Mouse (Mus musculus) midbrain, embryonic 13.5 days (tissue): Measurements from ENCODE around the gene Spock2. TPM values are rescaled to one million over a fixed set of nuclear protein-coding genes. Genes with fewer than 3 reads are reported as not detected.
A peak's percentile ranks its signal among the peaks of the same experiment; 100 is the strongest.

Source experiments
- ATAC-seq: fragments of 200-750 bp; cut with Nextera tagmentation; 2 replicates; pipeline ENCODE4 v1.8.0; 2017; ENCODE audit warnings: mild to moderate bottlenecking, moderate TSS enrichment, moderate library complexity
- H3K27ac ChIP-seq: fragments of 300-500 bp; sonication (generic); 2 replicates; pipeline ENCODE4 v1.5.1; 2015; ENCODE audit warnings: inconsistent platforms, mild to moderate bottlenecking, moderate library complexity
- H3K27me3 ChIP-seq: fragments of 300-500 bp; sonication (generic); 2 replicates; pipeline ENCODE4 v1.6.1; 2015; ENCODE audit warnings: mild to moderate bottlenecking, inconsistent platforms
- H3K36me3 ChIP-seq: fragments of 300-500 bp; sonication (generic); 2 replicates; pipeline ENCODE4 v1.6.1; 2015; ENCODE audit warnings: mild to moderate bottlenecking, inconsistent platforms
- H3K4me1 ChIP-seq: fragments of 300-500 bp; sonication (generic); replicated peaks from 2 replicates; pipeline ENCODE4 v1.6.1; 2015; ENCODE audit warnings: inconsistent platforms
- H3K4me2 ChIP-seq: fragments of 300-500 bp; sonication (generic); replicated peaks from 2 replicates; pipeline ENCODE4 v1.6.1; 2015; ENCODE audit warnings: moderate library complexity, mild to moderate bottlenecking, inconsistent platforms
- H3K4me3 ChIP-seq: fragments of 300-500 bp; sonication (generic); replicated peaks from 2 replicates; pipeline ENCODE4 v1.5.1; 2015; ENCODE audit warnings: mild to moderate bottlenecking, inconsistent platforms
- H3K9ac ChIP-seq: fragments of 300-500 bp; sonication (generic); replicated peaks from 2 replicates; pipeline ENCODE4 v1.6.1; 2015; ENCODE audit warnings: mild to moderate bottlenecking, inconsistent platforms
- H3K9me3 ChIP-seq: fragments of 300-500 bp; sonication (generic); 2 replicates; pipeline ENCODE4 v1.6.1; 2016; ENCODE audit warnings: mild to moderate bottlenecking, inconsistent platforms
- WGBS: fragments of 180-500 bp; shearing (Covaris S2); methylation state at CpG from one replicate; pipeline ENCODE4 v1.1.7; 2015; 5-methylcytosine and 5-hydroxymethylcytosine counted together
- polyA plus RNA-seq: library from polyadenylated mRNA; unstranded; fragments of >200 nt; fragmentation: Nextera tagmentation; extraction: Ambion mirVana; gene quantifications from 2 replicates; pipeline ENCODE4 v1.2.1, GENCODE M21; 2015

Gene Spock2
- polyA plus RNA-seq, 1 experiment from 2014 or later: 51.8 TPM

GRCm38 (mm10) chr10:60084065-60084464, 22.0 kb upstream of the Spock2 start:
- no peak overlapping the region for H3K4me2 ChIP-seq
- no peak overlapping the region for H3K4me3 ChIP-seq
- H3K9ac ChIP-seq: no peak overlapping the region
- WGBS: 87% methylated on average over 4 of the region's 4 CpGs
- no peaks in the 10 kb centered on the region for H3K27me3 ChIP-seq
- no peaks in the 10 kb centered on the region for H3K9me3 ChIP-seq
- no peaks in the 10 kb centered on the region for H3K36me3 ChIP-seq
- ATAC-seq: no peak
- H3K27ac ChIP-seq: no peak overlapping the region
- H3K4me1 ChIP-seq: peaks cover 10% of the 10 kb centered on the region; the same call in 1 of the 2 replicates

DNA sequence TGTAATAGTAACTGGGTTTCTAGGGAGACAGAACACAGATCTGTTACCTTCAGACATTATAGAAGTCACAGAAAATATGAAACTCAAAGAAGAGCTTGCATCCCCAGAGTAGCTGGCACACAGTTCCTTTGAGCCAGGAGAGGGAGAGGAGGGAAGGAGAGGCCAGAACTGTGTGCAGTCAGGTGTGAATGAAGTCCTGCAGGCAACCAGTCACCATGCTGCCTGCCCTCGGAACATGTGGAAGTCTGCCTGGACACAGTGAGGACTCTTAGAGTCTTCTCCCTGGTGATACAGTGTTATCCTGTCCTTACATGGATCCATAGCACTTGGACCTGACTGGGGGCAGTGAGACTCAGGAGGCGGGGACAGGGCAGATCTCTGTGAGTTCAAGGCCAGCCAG, 13.7 kb upstream of the Spock2 start:
- WGBS: 75% methylated on average over 2 of the region's 2 CpGs

GRCm38 (mm10) chr10:60093751-60094150, 12.3 kb upstream of the Spock2 start:
- ATAC-seq: no peak
- H3K27ac ChIP-seq: no peak overlapping the region
- no peak overlapping the region for H3K9ac ChIP-seq
- WGBS: 77% methylated on average over 2 of the region's 2 CpGs
- H3K9me3 ChIP-seq: no peaks in the 10 kb centered on the region
- no peaks in the 10 kb centered on the region for H3K36me3 ChIP-seq
- H3K4me2 ChIP-seq: no peak overlapping the region
- H3K4me3 ChIP-seq: no peak overlapping the region
- H3K27me3 ChIP-seq: peaks cover 11% of the 10 kb centered on the region; the same call in 1 of the 2 replicates
- H3K4me1 ChIP-seq: peaks cover 12% of the 10 kb centered on the region

More for the DNA sequence above, 13.7 kb upstream of the Spock2 start:
- Histone ChIP-seq H3K4me3 (no peak overlapping the region), H3K27ac (no peak overlapping the region), H3K4me2 (no peak overlapping the region), H3K4me1 (peaks cover 12% of the 10 kb centered on the region), H3K9me3 (no peaks in the 10 kb centered on the region), H3K9ac (no peak overlapping the region), H3K36me3 (no peaks in the 10 kb centered on the region), H3K27me3 (peaks cover 11% of the 10 kb centered on the region; the same call in 1 of the 2 replicates)
- ATAC-seq: no peak

- WGBS: 93% methylated on average over 2 of the region's 2 CpGs
- Histone ChIP-seq H3K9me3 (no peaks in the 10 kb centered on the region), H3K4me3 (no peak overlapping the region), H3K9ac (no peak overlapping the region), H3K4me2 (no peak overlapping the region), H3K4me1 (peaks cover 12% of the 10 kb centered on the region), H3K27me3 (peaks cover 11% of the 10 kb centered on the region; the same call in 1 of the 2 replicates), H3K36me3 (no peaks in the 10 kb centered on the region), H3K27ac (no peak overlapping the region)
- ATAC-seq: no peak
Measured at GRCm38 (mm10) chr10:60095558-60095957, 10.5 kb upstream of the Spock2 start.

GRCm38 (mm10) chr10:60096302-60096701, 9.7 kb upstream of the Spock2 start:
- Histone ChIP-seq H3K36me3 (no peaks in the 10 kb centered on the region), H3K9ac (no peak overlapping the region), H3K27me3 (peaks cover 11% of the 10 kb centered on the region; the same call in 1 of the 2 replicates), H3K27ac (no peak overlapping the region), H3K4me2 (no peak overlapping the region), H3K9me3 (no peaks in the 10 kb centered on the region), H3K4me3 (no peak overlapping the region), H3K4me1 (peaks cover 12% of the 10 kb centered on the region)
- 57% methylated on average over 1 of the region's 1 CpGs for WGBS
- no peak for ATAC-seq

- no peaks in the 10 kb centered on the region for H3K9me3 ChIP-seq
- no peak for ATAC-seq
- no peaks in the 10 kb centered on the region for H3K36me3 ChIP-seq
- WGBS: 93% methylated on average over 9 of the region's 9 CpGs
- H3K27me3 ChIP-seq: peaks cover 11% of the 10 kb centered on the region; the same call in 1 of the 2 replicates
- no peak overlapping the region for H3K4me2 ChIP-seq
- peaks cover 12% of the 10 kb centered on the region for H3K4me1 ChIP-seq
- no peak overlapping the region for H3K9ac ChIP-seq
- H3K27ac ChIP-seq: no peak overlapping the region
- H3K4me3 ChIP-seq: no peak overlapping the region
Measured at GRCm38 (mm10) chr10:60097146-60097545, 8.9 kb upstream of the Spock2 start.

DNA sequence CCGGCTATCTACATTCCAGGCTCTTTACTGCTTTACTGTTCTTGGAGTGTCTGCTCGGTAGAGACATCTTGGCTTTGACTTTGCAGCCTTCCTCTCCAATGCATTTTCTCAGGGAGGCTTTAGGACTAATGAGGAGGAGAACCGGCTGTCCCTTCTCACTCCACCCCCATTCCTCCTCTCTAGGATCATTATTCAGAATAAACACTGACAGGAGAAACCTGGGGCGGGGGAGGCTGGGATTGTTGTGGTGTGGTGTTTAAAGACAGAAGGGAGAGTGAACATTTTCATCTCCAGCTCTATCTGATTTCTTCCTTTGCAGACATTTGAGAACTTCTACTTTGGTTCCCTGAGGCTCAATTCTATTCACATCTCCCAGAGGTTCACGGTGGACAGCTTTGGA, 8.2 kb upstream of the Spock2 start:
- Histone ChIP-seq H3K27ac (no peak overlapping the region), H3K4me2 (no peak overlapping the region), H3K27me3 (peaks cover 11% of the 10 kb centered on the region; the same call in 1 of the 2 replicates), H3K9ac (no peak overlapping the region), H3K9me3 (no peaks in the 10 kb centered on the region), H3K36me3 (no peaks in the 10 kb centered on the region), H3K4me3 (no peak overlapping the region), H3K4me1 (peaks cover 12% of the 10 kb centered on the region)
- no peak for ATAC-seq
- 95% methylated on average over 5 of the region's 5 CpGs for WGBS

DNA sequence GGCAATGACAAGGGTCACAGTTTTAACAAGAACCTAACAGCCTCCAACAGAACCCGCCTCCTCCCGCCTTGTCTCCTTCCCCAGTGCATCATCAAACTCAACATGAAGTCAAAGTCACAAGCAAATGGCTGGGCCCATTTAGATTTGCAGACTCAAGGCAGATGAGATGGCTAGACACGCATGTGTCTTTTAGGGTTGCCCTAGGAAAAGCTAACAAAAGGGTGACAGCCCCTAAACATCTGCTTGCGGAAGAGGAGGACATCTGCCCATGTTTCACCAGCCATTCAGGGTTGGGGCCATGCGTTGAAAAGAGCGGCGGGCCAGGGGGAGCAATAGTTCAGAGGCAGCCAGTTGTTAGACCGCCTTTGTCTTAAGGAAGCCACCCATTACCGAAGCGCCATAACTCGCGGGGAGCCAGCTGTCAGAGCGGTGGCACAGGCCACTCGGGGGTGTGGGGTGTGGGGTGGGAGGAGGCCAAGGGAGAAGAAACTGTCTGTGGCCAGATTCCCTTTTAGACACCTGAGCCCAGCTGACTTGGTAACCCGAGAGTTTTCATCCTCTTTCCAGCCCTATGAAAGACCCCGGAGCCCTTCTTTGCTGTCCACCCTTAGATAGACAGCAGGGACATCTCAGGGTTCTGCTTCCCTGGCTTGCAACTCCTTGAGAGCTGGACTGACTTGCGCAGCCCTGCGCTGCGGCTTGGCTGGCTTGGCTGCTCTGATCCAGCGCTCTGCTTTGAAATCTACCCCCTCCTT, 451 bp upstream of the Spock2 start:
- peak overlapping the region; percentile 65 for H3K4me3 ChIP-seq
- ATAC-seq: peak; percentile 69
- H3K27ac ChIP-seq: peak overlapping the region; percentile 94
- H3K4me1 ChIP-seq: peaks cover 52% of the 10 kb centered on the region
- 10% methylated on average over 20 of the region's 20 CpGs for WGBS
- no peaks in the 10 kb centered on the region for H3K36me3 ChIP-seq
- peak overlapping the region; percentile 82 for H3K9ac ChIP-seq
- H3K4me2 ChIP-seq: peak overlapping the region; percentile 83
- H3K27me3 ChIP-seq: peaks cover 25% of the 10 kb centered on the region
- H3K9me3 ChIP-seq: no peaks in the 10 kb centered on the region

DNA sequence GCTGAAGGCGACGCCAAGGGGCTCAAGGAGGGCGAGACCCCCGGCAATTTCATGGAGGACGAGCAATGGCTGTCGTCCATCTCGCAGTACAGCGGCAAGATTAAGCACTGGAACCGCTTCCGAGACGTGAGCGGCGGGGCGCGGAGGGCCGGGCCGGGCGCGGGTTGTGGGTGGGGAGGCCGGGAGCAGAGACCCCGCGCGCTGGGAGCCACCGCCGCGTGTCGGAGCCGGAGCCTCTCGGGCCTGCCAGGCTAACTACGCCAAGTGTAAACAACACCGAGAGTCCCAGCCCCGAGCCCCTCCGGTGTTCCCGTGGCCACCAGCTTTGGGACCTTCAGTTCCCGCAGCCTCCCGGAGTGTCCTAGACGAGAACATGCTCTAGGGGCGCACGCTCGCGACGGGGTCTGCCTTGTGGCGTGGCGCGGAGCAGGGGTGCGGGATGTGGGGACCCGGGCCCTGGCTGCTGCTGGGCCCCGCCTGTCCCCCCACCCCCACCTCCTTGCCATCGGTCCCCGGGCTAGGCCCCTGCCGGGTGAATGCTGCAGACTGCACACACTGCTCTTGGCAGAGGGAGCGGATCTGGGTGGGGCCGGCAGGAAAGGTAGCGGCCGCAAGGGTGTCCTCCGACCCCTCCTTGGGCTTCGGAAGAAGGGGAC, 640 bp downstream of the Spock2 start:
- Histone ChIP-seq H3K4me1 (peaks cover 54% of the 10 kb centered on the region), H3K9me3 (no peaks in the 10 kb centered on the region), H3K36me3 (no peaks in the 10 kb centered on the region), H3K4me2 (peak overlapping the region; percentile 83), H3K4me3 (peak overlapping the region; percentile 65), H3K9ac (peak overlapping the region; percentile 82), H3K27me3 (peaks cover 28% of the 10 kb centered on the region), H3K27ac (peak overlapping the region; percentile 94)
- WGBS: 1% methylated on average over 57 of the region's 57 CpGs
- ATAC-seq: peak; percentile 78

DNA sequence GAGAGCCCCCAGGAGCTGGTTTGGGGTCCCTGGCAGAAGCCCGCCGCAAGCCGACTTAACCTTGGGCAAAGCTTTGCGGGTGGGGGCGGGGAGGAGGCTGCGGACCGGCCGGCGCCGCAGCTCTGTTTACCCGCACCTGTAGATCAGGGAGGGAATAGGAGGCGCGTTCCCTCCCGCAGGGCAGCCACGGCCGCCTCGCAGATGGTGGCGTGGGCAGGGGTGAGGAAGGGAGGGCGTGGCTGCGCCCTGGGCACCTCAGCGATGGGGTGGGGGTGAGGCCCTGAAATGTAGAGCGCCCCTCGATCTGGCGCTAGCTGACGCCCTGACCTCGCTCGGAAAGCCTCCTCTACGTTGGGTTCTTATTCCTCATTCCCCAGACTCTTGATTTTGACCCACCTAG, 1.4 kb downstream of the Spock2 start:
- Histone ChIP-seq H3K36me3 (no peaks in the 10 kb centered on the region), H3K4me1 (peaks cover 54% of the 10 kb centered on the region), H3K27me3 (peaks cover 28% of the 10 kb centered on the region), H3K9me3 (no peaks in the 10 kb centered on the region), H3K9ac (peak overlapping the region; percentile 82), H3K4me3 (peak overlapping the region; percentile 65), H3K4me2 (peak overlapping the region; percentile 83), H3K27ac (peak overlapping the region; percentile 94)
- WGBS: under 1% methylated on average over 27 of the region's 28 CpGs
- ATAC-seq: 0 out of 2 replicates have a peak, but pooled peaks have one; percentile 0

GRCm38 (mm10) chr10:60108321-60109111, 2.5 kb downstream of the Spock2 start:
- no peak for ATAC-seq
- H3K27ac ChIP-seq: 0 out of 2 replicates have a peak overlapping the region, but pooled peaks have one; percentile 21
- peak overlapping the region; percentile 83 for H3K4me2 ChIP-seq

More at GRCm38 (mm10) chr10:60108321-60109111, 2.5 kb downstream of the Spock2 start:
- H3K4me3 ChIP-seq: peak overlapping the region; percentile 65
- peaks cover 61% of the 10 kb centered on the region for H3K4me1 ChIP-seq
- H3K9me3 ChIP-seq: no peaks in the 10 kb centered on the region
- H3K27me3 ChIP-seq: peaks cover 28% of the 10 kb centered on the region
- peak overlapping the region; percentile 82 for H3K9ac ChIP-seq
- WGBS: 35% methylated on average over 16 of the region's 17 CpGs
- no peaks in the 10 kb centered on the region for H3K36me3 ChIP-seq
